Mouse (Mus musculus) limb, embryonic 14.5 days (tissue): ENCODE results near the gene Hoxb2. TPM values are rescaled to one million over a fixed set of nuclear protein-coding genes. Genes with fewer than 3 reads are reported as not detected.

Experiments
- ATAC-seq: fragments of 200-750 bp; cut with Nextera tagmentation; 2 replicates; pipeline ENCODE4 v1.8.0; 2017; ENCODE audit warnings: low read depth, moderate number of reproducible peaks, moderate TSS enrichment; ENCODE audit not compliant: low FRiP score
- DNase-seq: peaks from one replicate; pipeline ENCODE4 v3.0.0-alpha.2; 2015; ENCODE audit warnings: low spot score
- H3K27ac ChIP-seq: fragments of 300-500 bp; sonication (generic); replicated peaks from 2 replicates; pipeline ENCODE4 v1.5.1; 2014; ENCODE audit warnings: low read depth, mild to moderate bottlenecking, low read length, moderate library complexity, mixed read lengths
- H3K27me3 ChIP-seq: fragments of 300-500 bp; sonication (generic); 2 replicates; pipeline ENCODE4 v1.6.1; 2014; ENCODE audit warnings: low read length, mixed read lengths; ENCODE audit not compliant: control insufficient read depth, insufficient read depth
- H3K36me3 ChIP-seq: fragments of 300-500 bp; sonication (generic); 2 replicates; pipeline ENCODE4 v1.6.1; 2014; ENCODE audit warnings: mild to moderate bottlenecking, low read length, moderate library complexity, mixed read lengths; ENCODE audit not compliant: control insufficient read depth, insufficient read depth
- H3K4me1 ChIP-seq: fragments of 300-500 bp; sonication (generic); 2 replicates; pipeline ENCODE4 v1.6.1; 2014; ENCODE audit warnings: antibody characterized with exemption, low read length, mixed read lengths; ENCODE audit not compliant: control insufficient read depth, insufficient read depth
- H3K4me2 ChIP-seq: fragments of 300-500 bp; sonication (generic); replicated peaks from 2 replicates; pipeline ENCODE4 v1.6.1; 2014; ENCODE audit warnings: low read depth, mild to moderate bottlenecking, low read length, moderate library complexity; ENCODE audit not compliant: severe bottlenecking
- H3K4me3 ChIP-seq: fragments of 300-500 bp; sonication (generic); replicated peaks from 2 replicates; pipeline ENCODE4 v1.5.1; 2014; ENCODE audit warnings: low read length
- H3K9ac ChIP-seq: fragments of 300-500 bp; sonication (generic); 2 replicates; pipeline ENCODE4 v1.6.1; 2014; ENCODE audit warnings: mild to moderate bottlenecking, low read depth, low read length, moderate library complexity; ENCODE audit not compliant: severe bottlenecking
- H3K9me3 ChIP-seq: fragments of 300-500 bp; sonication (generic); 2 replicates; pipeline ENCODE4 v1.6.1; 2016; ENCODE audit warnings: low read length; ENCODE audit not compliant: control insufficient read depth
- POLR2A ChIP-seq: fragments of 200-500 bp; IDR thresholded peaks from 2 replicates; pipeline ENCODE4 v1.8.0; 2012; ENCODE audit warnings: inconsistent platforms, mild to moderate bottlenecking, moderate library complexity, borderline replicate concordance; ENCODE audit not compliant: insufficient read depth, insufficient read length; ENCODE audit errors: extremely low read depth
- WGBS: fragments of 180-500 bp; shearing (Covaris S2); extraction: QIAGEN DNeasy Blood & Tissue Kit; methylation state at CpG from one replicate; pipeline ENCODE4 v1.1.7; 2014; 5-methylcytosine and 5-hydroxymethylcytosine counted together
- polyA plus RNA-seq, 2 experiments: library from polyadenylated mRNA; depleted of rRNA in 1 of 2; stranded (reverse) in 1 of 2; unstranded in 1 of 2; fragments of >200 nt; fragmentation: Nextera tagmentation in 1 of 2; extraction: Ambion mirVana in 1 of 2; gene quantifications; 2 replicates each; pipeline versions ENCODE4 v1.2.1 to v1.2.3; 2012 to 2014

The Hoxb2 gene
- polyA plus RNA-seq, 2 experiments, result 5.8 to 9.6 TPM

GRCm38 (mm10) chr11:96333241-96334001, 16.9 kb upstream of the Hoxb2 start:
- DNase-seq (no peak), ATAC-seq (no peak)
- Histone ChIP-seq H3K27me3 (peaks cover 98% of the 10 kb centered on the region), H3K4me2 (peak overlapping the region; percentile 37), H3K9ac (peak overlapping the region; percentile 31; the same call in 1 of the 2 replicates), H3K36me3 (no peaks in the 10 kb centered on the region), H3K9me3 (no peaks in the 10 kb centered on the region), H3K27ac (no peak overlapping the region), H3K4me1 (no peaks in the 10 kb centered on the region), H3K4me3 (peak overlapping the region; percentile 22)
- TF ChIP-seq POLR2A, result no peak
- 12% methylated on average over 17 of the region's 17 CpGs for WGBS

GRCm38 (mm10) chr11:96334002-96334364, 16.3 kb upstream of the Hoxb2 start:
- Histone ChIP-seq H3K4me1 (no peaks in the 10 kb centered on the region), H3K4me2 (no peak overlapping the region), H3K27ac (no peak overlapping the region), H3K36me3 (no peaks in the 10 kb centered on the region), H3K4me3 (no peak overlapping the region; the same call in 1 of the 2 replicates), H3K9me3 (no peaks in the 10 kb centered on the region), H3K9ac (no peak overlapping the region), H3K27me3 (peaks cover 99% of the 10 kb centered on the region)
- 13% methylated on average over 2 of the region's 2 CpGs for WGBS
- no peak for TF ChIP-seq POLR2A
- DNase-seq, result no peak
- ATAC-seq, result no peak

- Histone ChIP-seq H3K36me3 (no peaks in the 10 kb centered on the region), H3K27ac (no peak overlapping the region), H3K9me3 (no peaks in the 10 kb centered on the region), H3K4me1 (no peaks in the 10 kb centered on the region), H3K4me3 (no peak overlapping the region), H3K27me3 (peaks cover 100% of the 10 kb centered on the region), H3K9ac (no peak overlapping the region), H3K4me2 (no peak overlapping the region)
- ATAC-seq (no peak), DNase-seq (no peak)
- WGBS, result 55% methylated on average over 3 of the region's 3 CpGs
- TF ChIP-seq POLR2A, result no peak
These were observed 15.3 kb upstream of the Hoxb2 start for GRCm38 (mm10) chr11:96334998-96335397.

- Histone ChIP-seq H3K27me3 (peaks cover 100% of the 10 kb centered on the region), H3K36me3 (no peaks in the 10 kb centered on the region), H3K4me1 (no peaks in the 10 kb centered on the region), H3K4me3 (no peak overlapping the region), H3K4me2 (no peak overlapping the region), H3K9ac (no peak overlapping the region), H3K9me3 (no peaks in the 10 kb centered on the region), H3K27ac (no peak overlapping the region)
- no peak for ATAC-seq
- TF ChIP-seq POLR2A, result no peak
- DNase-seq, result no peak
- 10% methylated on average over 2 of the region's 2 CpGs for WGBS
These were observed 13.7 kb upstream of the Hoxb2 start for GRCm38 (mm10) chr11:96336597-96336996.

- H3K4me2 ChIP-seq, result no peak overlapping the region
- no peaks in the 10 kb centered on the region for H3K9me3 ChIP-seq
- H3K4me3 ChIP-seq, result no peak overlapping the region
- H3K36me3 ChIP-seq, result no peaks in the 10 kb centered on the region
- no peak for ATAC-seq
- WGBS, result 21% methylated on average over 6 of the region's 6 CpGs
- no peak for TF ChIP-seq POLR2A
- peaks cover 100% of the 10 kb centered on the region for H3K27me3 ChIP-seq
- H3K4me1 ChIP-seq, result no peaks in the 10 kb centered on the region
- no peak for DNase-seq
- H3K27ac ChIP-seq, result no peak overlapping the region
- H3K9ac ChIP-seq, result no peak overlapping the region
These were observed 13.3 kb upstream of the Hoxb2 start for GRCm38 (mm10) chr11:96337026-96337425.
